Mouse (Mus musculus) natural killer cell, adult 2 months (primary cell): ENCODE results near the gene Xrcc4.

ENCODE experiments used
- DNase-seq, 2 experiments: peaks; one replicate each; pipeline ENCODE4 v3.0.0; 2022; ENCODE audit warnings: low spot score in 2 of 2

The Xrcc4 gene

DNA sequence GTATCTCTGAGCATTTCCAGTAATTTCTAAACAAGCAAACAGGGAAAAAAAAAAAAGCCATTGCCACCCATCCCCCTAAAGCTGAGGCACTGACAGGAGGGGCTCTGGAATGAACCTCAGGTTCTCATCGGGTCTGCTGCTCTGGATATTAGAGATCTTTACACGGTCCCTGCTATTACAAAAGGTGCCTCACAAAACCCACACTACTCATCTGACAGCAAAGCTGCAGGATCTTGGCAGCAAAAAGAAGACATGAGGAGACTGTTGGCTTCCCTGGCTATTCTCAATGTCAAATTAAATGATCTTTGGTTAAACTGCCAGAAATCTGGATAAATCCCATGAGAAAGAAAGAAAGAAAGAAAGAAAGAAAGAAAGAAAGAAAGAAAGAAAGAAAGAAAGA is 145.1 kb downstream of the Xrcc4 start:
- DNase-seq, result no peak

DNA sequence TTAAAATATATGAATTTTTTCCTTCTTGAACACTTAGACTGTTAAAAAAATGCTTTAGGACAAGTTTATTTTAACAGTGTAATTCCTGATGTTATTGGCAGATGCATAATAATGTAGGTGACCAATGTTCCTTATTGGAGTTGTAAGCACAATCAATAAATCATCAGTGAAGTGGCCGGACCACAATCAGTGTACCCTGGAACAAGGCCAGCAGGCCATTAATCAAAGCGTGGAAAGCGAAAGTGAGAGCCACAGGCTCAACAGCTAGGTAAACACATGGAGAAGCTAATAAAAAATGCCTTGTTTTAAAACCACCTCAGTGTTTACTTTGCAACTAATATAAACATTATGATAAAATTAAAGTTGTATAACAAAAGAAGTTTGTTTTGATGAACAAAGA is 159.9 kb downstream of the Xrcc4 start:
- no peak for DNase-seq

DNA sequence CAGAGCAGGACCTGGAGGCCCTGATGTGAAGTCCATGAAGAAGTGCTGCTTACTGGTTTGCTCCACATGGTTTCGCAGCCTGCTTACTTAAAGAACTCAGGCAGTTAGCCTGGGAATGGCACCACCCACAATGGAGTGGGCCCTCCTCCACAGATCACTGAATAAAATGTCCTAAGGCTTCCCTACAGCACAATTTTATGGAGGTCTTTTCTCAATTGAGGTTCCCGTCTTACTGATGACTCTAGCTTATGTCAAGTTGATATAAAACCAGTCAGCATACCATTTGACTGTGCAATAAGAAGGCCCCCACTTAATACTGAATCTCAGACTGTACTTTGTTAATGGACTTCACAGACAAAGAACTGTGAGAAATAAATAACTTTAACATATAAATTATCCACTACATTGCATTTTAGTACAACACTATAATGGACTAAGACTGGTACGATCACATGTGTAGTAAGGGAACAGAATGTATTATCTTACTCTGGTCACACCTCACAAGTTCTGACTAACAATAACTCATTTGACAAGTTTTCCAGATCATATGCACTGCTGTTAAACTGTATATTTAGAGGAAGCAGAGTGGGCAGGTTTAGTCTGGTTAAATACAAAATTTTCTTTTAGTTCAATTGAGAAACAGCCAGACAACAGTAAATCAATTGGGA is 170.5 kb downstream of the Xrcc4 start:
- no peak for DNase-seq

DNA sequence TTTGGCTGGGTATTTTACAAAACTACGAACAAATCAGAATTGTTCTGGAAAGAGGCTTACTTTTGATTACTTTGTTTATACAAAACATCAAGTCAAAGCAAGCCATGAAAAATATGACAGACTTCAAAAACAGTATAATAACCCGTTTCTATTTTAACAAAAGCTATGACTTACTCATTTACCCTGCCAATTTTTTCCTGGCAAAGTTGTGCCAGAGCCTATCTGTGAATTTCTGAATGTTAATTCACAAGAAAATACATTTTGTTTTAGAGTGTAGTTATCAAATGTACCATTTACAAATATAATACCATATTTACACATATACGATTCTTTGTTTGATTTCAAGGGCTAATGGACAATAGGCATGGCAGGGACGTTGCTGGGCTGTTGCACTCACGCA is 175.1 kb downstream of the Xrcc4 start:
- DNase-seq, result no peak

DNA sequence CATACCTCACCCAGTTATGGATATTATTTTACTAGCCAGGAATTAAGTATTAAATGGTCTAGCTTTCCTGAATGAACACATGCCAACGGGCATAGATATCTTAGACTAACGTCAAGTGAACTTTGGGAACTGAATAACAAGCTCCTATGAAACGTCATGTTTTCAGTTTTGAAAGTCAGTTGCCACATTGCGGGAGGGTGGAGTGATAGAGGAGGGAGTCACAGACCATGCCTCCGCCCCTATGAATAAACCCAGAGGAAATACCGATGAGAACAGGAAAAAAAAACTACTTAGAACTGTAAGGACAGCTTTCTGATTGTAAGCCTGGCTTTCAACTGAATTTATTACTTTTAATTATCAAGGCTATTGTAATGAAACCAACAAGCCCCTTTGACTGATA is 175.5 kb downstream of the Xrcc4 start:
- DNase-seq, result no peak

DNA sequence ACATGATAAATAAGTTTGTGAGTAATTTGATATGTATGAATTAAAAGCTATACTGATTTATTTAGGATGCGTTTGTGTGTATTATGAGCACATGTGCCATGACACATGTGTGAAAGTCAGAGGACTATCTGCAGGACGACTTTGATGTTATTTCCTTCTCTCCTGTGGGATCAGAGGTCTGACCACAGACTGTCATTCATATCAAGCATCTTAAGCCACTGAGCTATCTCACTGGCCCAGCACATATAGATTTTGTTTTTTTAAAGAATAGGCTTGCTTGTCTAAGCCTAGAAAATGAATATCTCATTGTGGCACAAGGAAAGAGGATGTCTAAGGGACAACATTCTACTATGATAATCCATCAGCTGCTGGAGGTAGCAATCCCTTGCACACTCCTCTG is 183.3 kb downstream of the Xrcc4 start:
- DNase-seq, result no peak

DNA sequence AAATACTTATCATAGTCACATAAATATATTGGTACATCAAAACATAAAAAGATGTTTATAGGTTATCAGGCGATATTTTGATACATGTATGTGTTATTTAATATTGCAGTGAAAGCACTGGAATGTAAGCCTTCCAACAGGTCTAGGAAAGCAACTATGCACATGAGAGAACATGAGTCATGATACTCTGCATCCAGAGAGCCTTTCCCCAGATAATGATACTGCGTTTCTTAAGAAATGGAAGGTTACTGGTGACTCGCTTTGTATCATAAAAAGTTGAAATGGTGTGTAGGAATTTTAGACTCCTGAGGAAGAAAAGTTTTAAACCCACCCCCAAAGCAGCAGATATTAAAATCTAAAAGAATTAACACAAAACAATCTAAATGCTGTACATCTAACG is 190.3 kb downstream of the Xrcc4 start:
- DNase-seq, result no peak

DNA sequence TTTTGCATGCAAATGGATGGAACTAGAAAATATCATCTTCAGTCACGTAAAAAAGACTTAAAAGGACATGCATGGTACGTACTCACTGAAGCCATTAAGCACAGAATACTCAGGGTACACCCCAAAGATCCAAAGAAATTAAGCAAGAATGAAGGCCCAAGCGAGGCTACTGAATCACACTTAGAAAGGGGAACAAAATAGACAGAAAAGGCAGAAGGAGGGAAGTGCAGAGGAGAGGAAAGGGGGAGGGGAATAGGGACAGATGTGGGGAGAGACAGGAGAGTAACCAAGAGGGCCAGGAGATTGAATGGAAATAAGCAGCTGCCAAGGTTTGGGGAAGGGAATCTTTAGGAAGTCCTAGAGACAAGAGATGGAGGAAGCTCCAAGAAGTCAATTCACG is 197.3 kb downstream of the Xrcc4 start:
- DNase-seq, result no peak

DNA sequence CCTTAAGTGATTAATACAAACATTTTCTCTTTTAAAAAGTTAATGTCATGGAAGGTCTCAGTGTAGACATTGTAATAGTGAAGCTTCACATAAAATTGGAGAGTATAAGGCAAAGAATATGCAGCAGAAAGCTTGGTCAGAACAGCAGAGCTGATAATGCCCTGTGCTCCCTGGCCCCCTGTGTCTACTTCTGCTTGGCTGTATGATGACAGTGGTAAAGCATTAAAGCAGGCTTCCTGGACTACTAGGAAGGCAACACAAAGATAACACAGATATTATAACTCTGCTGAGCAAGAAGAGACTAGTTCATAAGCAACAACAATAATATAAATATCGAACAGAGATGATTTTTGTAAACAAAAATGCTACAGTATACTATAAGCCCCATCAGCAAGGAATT is 199.2 kb downstream of the Xrcc4 start:
- no peak for DNase-seq

DNA sequence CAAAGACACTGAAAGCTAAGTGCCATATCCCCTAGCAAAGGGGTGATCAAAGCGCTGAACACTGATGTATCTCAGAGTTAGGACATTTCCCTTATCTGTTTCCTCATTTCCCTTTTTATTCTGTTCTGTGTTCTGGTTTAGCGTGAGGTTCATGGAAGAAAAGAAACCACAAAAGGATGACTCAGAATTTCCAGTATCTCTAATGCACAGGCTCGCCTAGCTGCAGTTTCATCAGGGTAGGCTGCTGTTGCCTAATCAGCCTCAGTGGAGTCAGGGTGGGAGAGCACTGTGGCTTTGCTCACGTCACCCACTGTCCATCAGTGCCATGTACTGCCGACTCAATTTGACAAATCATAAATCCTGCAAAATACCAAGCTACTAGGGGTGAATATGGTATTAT is 200.3 kb downstream of the Xrcc4 start:
- peak in 1 of 2 experiments; percentile 2 for DNase-seq

DNA sequence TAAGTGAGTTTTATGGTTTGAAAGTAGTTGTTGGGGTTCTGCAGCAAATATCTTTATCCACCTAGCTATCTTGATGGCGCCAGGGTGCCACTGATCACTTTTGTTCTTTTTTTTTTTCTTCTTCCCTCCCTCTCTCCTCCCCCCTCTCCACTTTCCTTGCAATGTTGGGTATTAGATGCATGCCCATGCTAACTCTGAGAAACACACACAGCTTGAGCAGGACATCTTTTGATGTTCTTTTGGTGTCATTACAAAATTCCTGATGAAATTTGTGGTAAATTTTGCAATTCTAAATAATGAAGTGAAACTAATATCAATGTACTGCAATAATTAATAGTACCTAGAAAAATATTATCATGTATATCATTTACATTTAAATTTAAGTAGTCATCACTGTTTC is 205.9 kb downstream of the Xrcc4 start:
- no peak for DNase-seq

DNA sequence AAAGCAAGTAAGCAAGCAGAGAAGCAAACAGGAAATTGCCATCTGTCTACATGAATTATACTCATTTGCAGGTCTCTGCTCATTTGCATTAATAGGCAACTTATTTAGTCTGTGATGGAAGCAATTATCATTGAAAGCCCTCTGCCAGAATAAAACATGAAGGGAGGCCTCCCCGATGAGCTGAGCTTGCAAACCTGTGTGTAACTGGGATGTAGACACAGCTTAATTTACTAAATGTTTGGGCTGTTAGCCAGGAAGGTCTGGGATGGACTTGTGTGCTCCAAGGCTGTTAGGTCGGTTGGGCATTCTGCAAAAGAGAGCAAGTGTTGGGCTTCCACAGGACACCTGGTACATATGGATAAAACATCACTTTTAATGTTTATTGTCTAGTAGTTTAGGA is 208.1 kb downstream of the Xrcc4 start:
- no peak for DNase-seq

DNA sequence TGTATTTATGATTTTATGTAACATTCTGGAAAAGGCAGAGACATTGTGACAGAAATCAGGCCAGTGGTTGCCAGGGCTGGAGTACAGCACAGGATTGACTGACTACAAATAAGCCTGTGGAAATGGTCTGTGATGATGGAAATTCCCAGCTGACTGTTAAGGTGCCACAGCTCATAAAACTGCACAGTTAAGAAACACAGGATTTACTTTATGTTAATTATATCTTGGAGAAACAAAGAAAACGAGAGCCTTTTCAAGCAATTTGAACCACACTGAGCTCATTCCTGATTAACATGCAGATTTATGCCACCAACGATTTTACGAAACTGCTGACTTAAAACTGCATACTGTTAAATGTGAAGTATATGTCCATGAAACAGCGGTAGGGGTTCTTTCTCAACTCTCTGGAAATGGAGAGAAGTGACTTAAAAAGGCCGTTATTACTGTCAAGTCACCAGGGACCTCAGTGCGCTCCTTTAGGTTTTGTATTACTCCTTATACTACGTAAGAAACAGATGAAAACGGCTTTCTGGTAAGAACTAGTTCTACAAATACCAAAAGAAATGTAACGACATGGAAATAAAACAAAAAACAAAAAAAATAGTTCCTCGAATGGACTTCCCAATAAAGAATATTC is 210.5 kb downstream of the Xrcc4 start:
- no peak for DNase-seq

DNA sequence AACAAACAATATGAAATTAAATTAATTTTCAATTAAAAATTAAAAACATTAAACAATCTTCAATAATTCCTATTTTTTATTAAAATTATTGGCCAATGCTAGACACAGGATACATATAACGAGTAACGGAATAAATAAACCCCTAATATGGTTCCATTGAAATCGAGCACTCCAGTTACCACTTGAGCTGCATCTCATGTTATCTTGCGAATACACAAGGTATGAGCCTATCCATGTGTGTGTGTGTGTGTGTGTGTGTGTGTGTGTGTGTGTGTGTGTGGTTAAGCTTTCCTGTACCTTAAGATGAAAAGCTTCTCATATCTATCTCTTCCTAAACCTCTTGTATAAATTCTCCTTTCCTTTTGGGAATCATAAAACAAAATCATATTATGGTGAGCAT is 213.9 kb downstream of the Xrcc4 start:
- no peak for DNase-seq

DNA sequence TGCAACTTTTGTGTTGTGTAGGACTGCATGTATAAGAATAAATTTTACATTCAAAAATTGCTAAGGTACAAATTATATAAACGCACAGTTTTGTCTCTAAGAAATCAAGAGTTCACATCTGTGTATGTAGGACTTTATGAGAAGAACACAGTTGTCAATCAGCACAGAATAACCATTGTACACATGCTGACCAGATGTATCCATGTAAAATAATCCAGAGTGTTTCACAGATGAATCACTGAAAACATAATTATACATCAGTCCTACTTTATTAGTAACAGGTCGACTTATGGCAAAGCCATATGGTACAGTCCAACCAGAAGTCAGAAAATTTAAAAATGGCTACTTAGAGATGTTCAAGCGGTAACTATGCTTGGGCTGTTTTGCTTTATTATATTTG is 216.7 kb downstream of the Xrcc4 start:
- DNase-seq, result no peak

DNA sequence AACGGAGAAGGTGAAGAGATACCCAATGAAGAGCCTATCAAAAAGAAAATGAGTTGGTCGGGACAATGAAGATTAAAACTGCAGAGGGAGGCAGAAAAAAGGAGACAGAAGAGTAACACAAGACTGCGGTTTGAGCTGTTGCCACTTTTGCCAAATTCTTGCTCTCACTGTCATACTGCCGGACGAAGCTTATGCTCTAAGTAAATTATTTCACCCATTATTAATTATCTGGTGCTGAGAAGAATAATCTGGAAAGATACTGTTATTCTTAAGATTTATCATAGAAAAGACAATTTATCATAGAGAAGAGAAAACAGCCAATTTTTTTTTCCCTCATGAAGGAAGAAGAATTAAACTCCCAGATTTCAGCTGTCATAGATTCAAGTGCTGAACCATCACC is 235.3 kb downstream of the Xrcc4 start:
- DNase-seq, result no peak

DNA sequence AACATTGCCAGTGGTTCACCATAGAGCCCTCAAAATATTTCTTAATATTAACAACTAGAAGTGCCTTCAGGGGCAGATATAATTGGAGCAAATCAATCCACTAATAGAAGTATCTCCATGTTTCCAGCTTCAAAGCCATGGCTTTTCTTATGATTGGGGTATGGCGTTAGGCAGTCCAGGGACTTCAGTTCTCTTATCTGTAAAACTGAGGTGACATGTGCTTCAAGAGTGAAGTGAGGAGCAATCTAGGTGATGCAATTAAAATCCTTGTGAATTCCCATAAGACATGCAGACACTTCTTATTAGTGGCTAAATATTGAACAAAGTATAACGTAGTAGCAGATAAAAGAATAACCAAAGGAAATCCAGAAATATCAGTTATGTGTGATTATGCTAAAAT is 238.7 kb downstream of the Xrcc4 start:
- DNase-seq, result no peak

DNA sequence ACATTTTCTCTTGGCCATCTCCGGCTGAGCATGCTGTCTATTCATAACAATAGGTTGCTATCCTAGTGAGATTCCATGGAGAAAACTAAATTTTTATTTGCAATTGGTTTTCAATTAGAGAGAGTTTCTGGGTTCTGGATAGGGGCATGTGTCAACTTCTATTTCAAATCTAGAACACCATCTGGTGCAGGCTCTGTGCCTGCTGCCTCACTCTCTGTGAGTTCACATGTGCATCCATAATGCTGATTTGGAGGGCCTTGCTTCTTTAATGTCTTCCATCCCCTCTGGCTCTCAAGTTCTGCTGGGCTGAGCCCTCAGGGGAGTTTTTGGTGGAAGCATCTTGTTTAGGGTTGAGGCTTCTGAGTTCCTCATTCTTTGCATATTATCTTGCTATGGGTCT is 239.5 kb downstream of the Xrcc4 start:
- no peak for DNase-seq

DNA sequence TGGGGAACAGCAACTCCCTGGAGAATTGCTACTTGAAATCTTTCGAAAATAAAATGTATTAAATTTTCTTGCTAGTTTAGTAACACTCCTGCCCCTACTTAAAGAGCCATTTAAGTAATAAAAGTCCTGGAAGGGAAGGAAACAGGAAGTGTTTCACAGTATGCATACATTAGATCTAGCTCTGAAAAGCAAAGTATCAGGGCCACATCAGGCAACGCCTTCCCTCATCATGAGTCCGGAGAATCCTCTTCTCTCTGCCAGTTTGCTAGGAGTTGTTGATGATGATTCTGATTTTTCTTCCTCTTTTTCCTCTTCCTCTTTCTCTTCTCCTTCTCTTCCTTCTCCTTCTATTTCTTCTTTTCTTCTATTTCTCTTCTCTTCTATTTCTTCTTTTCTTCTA is 250.8 kb downstream of the Xrcc4 start:
- DNase-seq, result no peak

DNA sequence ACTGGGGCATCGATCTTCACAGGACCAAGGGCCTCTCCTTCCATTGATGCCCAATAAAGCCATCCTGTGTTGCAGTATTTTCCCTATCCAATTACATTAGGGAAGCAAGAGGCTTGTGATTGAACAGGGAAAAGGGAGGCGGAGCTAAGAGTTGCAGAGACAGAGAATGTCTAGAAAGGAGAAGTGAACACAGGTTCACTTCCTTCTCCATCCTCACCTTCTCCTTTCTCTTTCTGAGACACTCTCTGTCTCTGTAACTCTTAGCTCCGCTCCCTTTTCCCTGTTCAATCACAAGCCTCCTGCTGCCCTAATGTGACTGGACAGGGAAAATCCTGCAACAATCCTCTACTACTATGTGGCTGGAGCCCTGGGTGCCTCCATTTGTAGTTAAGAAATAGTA is 254.9 kb downstream of the Xrcc4 start:
- no peak for DNase-seq

DNA sequence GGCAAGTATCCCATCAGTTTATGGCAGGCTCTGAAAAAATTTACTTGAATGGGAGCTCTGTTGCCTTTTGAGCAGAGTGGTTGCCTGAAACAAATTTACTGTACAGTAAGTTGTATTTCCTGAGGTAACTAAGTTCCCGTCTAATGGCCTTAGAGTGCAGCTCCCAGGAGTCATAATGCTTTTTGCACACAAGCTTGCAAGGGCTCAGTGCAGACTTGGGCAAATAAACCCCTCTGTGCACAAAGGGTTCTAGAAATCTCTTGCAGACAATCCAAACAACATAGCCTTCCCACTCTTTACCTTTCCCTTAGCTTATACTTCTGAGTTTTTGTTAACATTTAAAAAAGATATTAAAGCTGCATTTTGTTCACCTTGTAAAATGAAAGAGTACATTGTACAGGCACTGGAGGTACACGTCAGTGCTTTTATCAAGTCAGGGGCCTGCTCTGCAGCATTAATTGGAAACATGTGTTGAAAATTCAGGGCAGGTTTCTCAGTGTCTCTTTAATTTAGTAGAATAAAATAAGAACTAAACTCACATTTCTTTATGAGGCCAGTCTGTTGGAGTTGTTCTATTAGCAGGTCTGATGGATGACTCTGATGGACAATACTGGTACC is 256.2 kb downstream of the Xrcc4 start:
- no peak for DNase-seq

DNA sequence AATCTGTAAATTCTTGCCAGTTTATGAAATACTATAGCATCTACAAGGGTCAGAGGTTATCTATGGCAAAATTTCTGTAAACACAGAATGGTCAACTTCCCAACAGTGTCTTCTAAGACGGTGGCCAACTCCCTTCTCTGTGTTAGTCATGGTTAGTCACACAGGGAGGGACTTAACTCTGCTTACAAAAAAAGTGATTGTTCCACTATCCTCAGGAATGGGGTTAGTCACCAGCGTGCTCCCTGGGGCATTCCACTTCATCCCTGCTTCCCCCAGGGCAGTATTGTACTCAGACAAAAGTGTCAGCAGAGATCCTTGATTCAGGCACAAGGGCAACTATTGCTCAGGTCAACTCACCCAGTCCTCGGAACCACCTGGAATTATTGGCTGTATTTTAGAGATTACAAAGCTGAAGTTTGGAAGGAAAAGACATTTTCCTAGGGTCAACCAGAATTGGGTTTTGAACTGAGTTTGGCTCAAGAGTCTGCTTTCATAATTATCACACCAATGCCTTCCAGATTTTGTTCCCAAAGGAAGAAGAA is 260.9 kb downstream of the Xrcc4 start:
- no peak for DNase-seq

DNA sequence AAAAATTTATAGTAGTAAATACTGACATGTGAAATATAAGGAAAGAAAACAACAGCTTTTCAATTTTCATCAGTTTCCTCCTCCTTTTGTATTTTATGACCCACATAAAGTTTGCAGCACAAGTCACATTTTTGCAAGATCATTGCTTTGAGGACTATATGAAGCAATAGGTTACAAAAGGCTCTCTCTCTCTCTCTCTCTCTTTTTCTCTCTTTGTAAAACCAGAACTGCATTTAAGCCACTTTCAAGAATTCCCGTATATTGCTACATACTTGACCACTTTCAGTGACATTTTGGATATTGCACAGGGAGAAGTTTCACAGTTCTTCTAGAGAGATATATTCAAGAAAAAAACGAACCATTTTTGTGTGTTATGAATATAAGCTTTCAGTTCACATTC is 261.6 kb downstream of the Xrcc4 start:
- DNase-seq, result no peak
